Mouse (Mus musculus): ENCODE data around the gene Tec. TPM values are rescaled to one million over a fixed set of nuclear protein-coding genes. Genes with fewer than 3 reads are reported as not detected.

Tec gene
- polyA plus RNA-seq, 1 experiment from 2014 or later = 3.2 TPM

GRCm38 (mm10) chr5:72710572-72711278 is 157.6 kb downstream of the Tec start:
- peak; percentile 82 for DNase-seq (ENCODE audit: low spot score)
- 30% methylated on average over 4 of the region's 4 CpGs for WGBS
- Histone ChIP-seq H3K9ac (replicated peaks; ENCODE audit: low read length) (no peak overlapping the region), H3K4me3 (ENCODE audit: low read depth, low read length) (no peak overlapping the region), H3K4me2 (ENCODE audit: low read depth, low read length) (no peak overlapping the region), H3K27ac (replicated peaks; ENCODE audit: low read depth, low read length) (no peak overlapping the region), H3K36me3 (replicated peaks; ENCODE audit: control insufficient read depth, insufficient read depth, low read depth, low read length) (no peaks in the 10 kb centered on the region), H3K27me3 (ENCODE audit: control insufficient read depth, insufficient read depth, low read length) (no peaks in the 10 kb centered on the region), H3K9me3 (replicated peaks; ENCODE audit: control insufficient read depth, low read length) (no peaks in the 10 kb centered on the region), H3K4me1 (ENCODE audit: control insufficient read depth, insufficient read depth, low read length) (no peaks in the 10 kb centered on the region)
- no peak for ATAC-seq (replicated peaks; ENCODE audit: insufficient number of reproducible peaks, low FRiP score, low TSS enrichment, low read depth)

GRCm38 (mm10) chr5:72709976-72710375 is 158.3 kb downstream of the Tec start:
- no peak for ATAC-seq (replicated peaks; ENCODE audit: insufficient number of reproducible peaks, low FRiP score, low TSS enrichment, low read depth)
- DNase-seq (ENCODE audit: low spot score) = no peak
- H3K4me2 ChIP-seq (ENCODE audit: low read depth, low read length) = no peak overlapping the region
- 91% methylated on average over 9 of the region's 9 CpGs for WGBS
- H3K27me3 ChIP-seq (ENCODE audit: control insufficient read depth, insufficient read depth, low read length) = no peaks in the 10 kb centered on the region
- no peaks in the 10 kb centered on the region for H3K4me1 ChIP-seq (ENCODE audit: control insufficient read depth, insufficient read depth, low read length)
- H3K36me3 ChIP-seq (replicated peaks; ENCODE audit: control insufficient read depth, insufficient read depth, low read depth, low read length) = no peaks in the 10 kb centered on the region
- H3K9ac ChIP-seq (replicated peaks; ENCODE audit: low read length) = no peak overlapping the region
- H3K4me3 ChIP-seq (ENCODE audit: low read depth, low read length) = no peak overlapping the region
- no peaks in the 10 kb centered on the region for H3K9me3 ChIP-seq (replicated peaks; ENCODE audit: control insufficient read depth, low read length)
- H3K27ac ChIP-seq (replicated peaks; ENCODE audit: low read depth, low read length) = no peak overlapping the region

- 70% methylated on average over 13 of the region's 13 CpGs for WGBS
- Histone ChIP-seq H3K4me3 (ENCODE audit: low read depth, low read length) (no peak overlapping the region), H3K4me2 (ENCODE audit: low read depth, low read length) (no peak overlapping the region), H3K9ac (replicated peaks; ENCODE audit: low read length) (no peak overlapping the region), H3K27ac (replicated peaks; ENCODE audit: low read depth, low read length) (no peak overlapping the region), H3K36me3 (replicated peaks; ENCODE audit: control insufficient read depth, insufficient read depth, low read depth, low read length) (no peaks in the 10 kb centered on the region), H3K9me3 (replicated peaks; ENCODE audit: control insufficient read depth, low read length) (no peaks in the 10 kb centered on the region), H3K27me3 (ENCODE audit: control insufficient read depth, insufficient read depth, low read length) (no peaks in the 10 kb centered on the region), H3K4me1 (ENCODE audit: control insufficient read depth, insufficient read depth, low read length) (no peaks in the 10 kb centered on the region)
- DNase-seq (ENCODE audit: low spot score) (no peak), ATAC-seq (replicated peaks; ENCODE audit: insufficient number of reproducible peaks, low FRiP score, low TSS enrichment, low read depth) (no peak)
These were observed 158.8 kb downstream of the Tec start for GRCm38 (mm10) chr5:72709451-72709850.

GRCm38 (mm10) chr5:72706722-72707121 is 161.6 kb downstream of the Tec start:
- WGBS = 57% methylated on average over 10 of the region's 10 CpGs
- Histone ChIP-seq H3K9me3 (replicated peaks; ENCODE audit: control insufficient read depth, low read length) (no peaks in the 10 kb centered on the region), H3K9ac (replicated peaks; ENCODE audit: low read length) (no peak overlapping the region), H3K36me3 (replicated peaks; ENCODE audit: control insufficient read depth, insufficient read depth, low read depth, low read length) (no peaks in the 10 kb centered on the region), H3K4me1 (ENCODE audit: control insufficient read depth, insufficient read depth, low read length) (no peaks in the 10 kb centered on the region), H3K27ac (replicated peaks; ENCODE audit: low read depth, low read length) (no peak overlapping the region), H3K4me2 (ENCODE audit: low read depth, low read length) (no peak overlapping the region), H3K4me3 (ENCODE audit: low read depth, low read length) (no peak overlapping the region), H3K27me3 (ENCODE audit: control insufficient read depth, insufficient read depth, low read length) (no peaks in the 10 kb centered on the region)
- DNase-seq (ENCODE audit: low spot score) = no peak
- ATAC-seq (replicated peaks; ENCODE audit: insufficient number of reproducible peaks, low FRiP score, low TSS enrichment, low read depth) = no peak

- no peaks in the 10 kb centered on the region for H3K9me3 ChIP-seq (replicated peaks; ENCODE audit: control insufficient read depth, low read length)
- no peaks in the 10 kb centered on the region for H3K36me3 ChIP-seq (replicated peaks; ENCODE audit: control insufficient read depth, insufficient read depth, low read depth, low read length)
- H3K9ac ChIP-seq (replicated peaks; ENCODE audit: low read length) = no peak overlapping the region
- no peak overlapping the region for H3K4me3 ChIP-seq (ENCODE audit: low read depth, low read length)
- WGBS = 41% methylated on average over 10 of the region's 10 CpGs
- ATAC-seq (replicated peaks; ENCODE audit: insufficient number of reproducible peaks, low FRiP score, low TSS enrichment, low read depth) (no peak), DNase-seq (ENCODE audit: low spot score) (peak; percentile 46)
- no peaks in the 10 kb centered on the region for H3K27me3 ChIP-seq (ENCODE audit: control insufficient read depth, insufficient read depth, low read length)
- no peak overlapping the region for H3K27ac ChIP-seq (replicated peaks; ENCODE audit: low read depth, low read length)
- no peaks in the 10 kb centered on the region for H3K4me1 ChIP-seq (ENCODE audit: control insufficient read depth, insufficient read depth, low read length)
- H3K4me2 ChIP-seq (ENCODE audit: low read depth, low read length) = no peak overlapping the region
These were observed 162.2 kb downstream of the Tec start for GRCm38 (mm10) chr5:72706095-72706494.

Other genes starting within 250 kb of the Tec start
- not detected in 2 replicates for gene Cnga1, start 224.2 kb downstream of the Tec start, polyA plus RNA-seq (2014; fragmentation: Nextera tagmentation; extraction: Ambion mirVana)
- 0.80 and 0.91 TPM in 2 replicates for gene Nipal1, start 220.7 kb downstream of the Tec start, polyA plus RNA-seq (2014; fragmentation: Nextera tagmentation; extraction: Ambion mirVana)
- gene Txk, start 115.7 kb downstream of the Tec start, polyA plus RNA-seq (2014; fragmentation: Nextera tagmentation; extraction: Ambion mirVana) = 0.13 TPM in 1 of 2 replicates, not detected in the other
- 25.3 and 26.7 TPM in 2 replicates for gene Slain2, start 45.8 kb upstream of the Tec start, polyA plus RNA-seq (2014; fragmentation: Nextera tagmentation; extraction: Ambion mirVana)
- gene Gm10135, start 106.2 kb upstream of the Tec start, polyA plus RNA-seq (2014; fragmentation: Nextera tagmentation; extraction: Ambion mirVana) = not detected in 2 replicates
- gene Slc10a4, start 138.4 kb upstream of the Tec start, polyA plus RNA-seq (2014; fragmentation: Nextera tagmentation; extraction: Ambion mirVana) = 1.9 and 2.3 TPM in 2 replicates

All from embryonic facial prominence, embryonic 11.5 days (tissue).